Mouse (Mus musculus) neutrophil, adult 5-6 weeks (primary cell): ENCODE measurements around the gene Mfsd6l. TPM values are rescaled to one million over a fixed set of nuclear protein-coding genes. Genes with fewer than 3 reads are reported as not detected.

Source experiments
- ATAC-seq: fragments of 151-379, 151-347 bp; 2 replicates; pipeline ENCODE4 v1.8.0; 2017; ENCODE audit warnings: mild to moderate bottlenecking, moderate TSS enrichment; ENCODE audit not compliant: insufficient number of reproducible peaks, poor library complexity, low FRiP score, severe bottlenecking; ENCODE audit errors: extremely low read depth
- total RNA-seq: library from RNA; stranded (forward); fragments of 200-1000 nt; gene quantifications from 2 replicates; pipeline ENCODE4 v1.2.3, GENCODE M21; 2017

Gene Mfsd6l
- total RNA-seq, 1 experiment from 2014 or later, result 1.4 TPM

GRCm38 (mm10) chr11:68547484-68547883, 8.5 kb upstream of the Mfsd6l start:
- no peak for ATAC-seq

GRCm38 (mm10) chr11:68549597-68549996, 6.4 kb upstream of the Mfsd6l start:
- ATAC-seq, result 0 out of 2 replicates have a peak, but pooled peaks have one; percentile 34

GRCm38 (mm10) chr11:68550358-68550757, 5.6 kb upstream of the Mfsd6l start:
- ATAC-seq, result no peak

GRCm38 (mm10) chr11:68553981-68554471, 2.0 kb upstream of the Mfsd6l start:
- no peak for ATAC-seq

GRCm38 (mm10) chr11:68559546-68559945, 3.6 kb downstream of the Mfsd6l start:
- ATAC-seq, result no peak

GRCm38 (mm10) chr11:68561957-68562950, 6.3 kb downstream of the Mfsd6l start:
- no peak for ATAC-seq

- no peak for ATAC-seq
Observed at GRCm38 (mm10) chr11:68564356-68565031, 8.5 kb downstream of the Mfsd6l start.

GRCm38 (mm10) chr11:68565032-68565429, 9.0 kb downstream of the Mfsd6l start:
- no peak for ATAC-seq

GRCm38 (mm10) chr11:68566447-68567059, 10.6 kb downstream of the Mfsd6l start:
- no peak for ATAC-seq

- ATAC-seq, result no peak
Observed at GRCm38 (mm10) chr11:68570861-68571260, 14.9 kb downstream of the Mfsd6l start.

- no peak for ATAC-seq
Observed at GRCm38 (mm10) chr11:68577076-68577475, 21.1 kb downstream of the Mfsd6l start.

GRCm38 (mm10) chr11:68579462-68579881, 23.5 kb downstream of the Mfsd6l start:
- no peak for ATAC-seq

- ATAC-seq, result no peak
Observed at GRCm38 (mm10) chr11:68580566-68580965, 24.6 kb downstream of the Mfsd6l start.

GRCm38 (mm10) chr11:68583225-68583624, 27.2 kb downstream of the Mfsd6l start:
- ATAC-seq, result no peak

- ATAC-seq, result no peak
Observed at GRCm38 (mm10) chr11:68583906-68584480, 28.0 kb downstream of the Mfsd6l start.

- ATAC-seq, result no peak
Observed at GRCm38 (mm10) chr11:68585890-68586289, 29.9 kb downstream of the Mfsd6l start.

- no peak for ATAC-seq
Observed at GRCm38 (mm10) chr11:68586721-68587120, 30.7 kb downstream of the Mfsd6l start, which contains the start of gene Ccdc42. Gene Ccdc42 (plus strand): TSS chr11:68587021.

- no peak for ATAC-seq
Observed at GRCm38 (mm10) chr11:68589055-68589809, 33.2 kb downstream of the Mfsd6l start.
